Mouse (Mus musculus) c-Kit-positive CD71-positive TER-119-negative erythroid progenitor cells, embryonic 14.5 days (primary cell): ENCODE measurements at regions not wholly inside any gene's neighbourhood (a gene's known extent, or its start where the extent isn't known, plus 50 kb on each side); places are given as distances from the start of the nearest gene placed in this dataset.
"Not testable (repeated sequence)": the region's sequence is repeated elsewhere in the genome, so short reads cannot be mapped to it uniquely, and the experiment has no call there.

Experiments
- DNase-seq: peaks from one replicate; pipeline ENCODE4 v3.0.0-alpha.2; 2013; ENCODE audit warnings: low read depth

DNA sequence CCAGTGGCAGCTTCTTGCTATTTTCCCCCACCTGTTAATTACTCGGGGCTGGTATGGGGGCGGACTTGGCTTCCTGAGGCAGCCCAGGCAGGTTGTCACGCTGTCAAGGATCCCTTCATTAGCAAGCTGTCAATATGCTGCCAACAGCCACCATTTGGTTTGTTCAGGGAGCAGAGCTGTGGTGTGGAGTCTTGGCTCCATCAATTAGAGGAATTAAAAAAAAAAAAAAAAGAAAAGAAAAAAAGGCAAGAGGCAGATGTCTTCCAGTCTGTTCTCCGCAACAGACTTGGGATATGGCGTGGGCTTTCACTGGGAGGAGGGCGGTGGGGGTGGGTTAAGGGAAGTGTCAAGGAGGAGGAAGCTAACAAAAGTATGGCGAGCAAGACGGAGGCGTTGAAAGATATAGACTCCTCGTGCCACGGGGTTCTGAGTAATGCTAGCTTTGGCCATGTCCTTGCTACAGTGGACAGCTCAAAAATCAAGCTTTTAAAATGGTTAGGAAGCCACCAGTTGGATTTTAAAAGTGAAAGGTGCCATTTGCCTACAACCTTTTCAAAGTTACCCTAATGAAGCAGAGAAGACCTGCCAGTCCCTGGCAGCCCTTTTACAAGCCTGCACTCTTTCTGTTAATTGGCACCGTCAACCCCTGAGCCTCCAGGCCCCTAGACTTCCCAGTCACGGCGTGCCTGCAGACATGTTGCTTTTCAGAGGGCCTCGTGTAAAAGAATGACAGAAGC, 530.7 kb downstream of the Pdcd6ip start:
- DNase-seq = no peak

- DNase-seq = no peak
These were observed 536.2 kb downstream of the Pdcd6ip start for GRCm38 (mm10) chr9:113171767-113172405.

- DNase-seq = no peak
These were observed 544.9 kb downstream of the Pdcd6ip start for GRCm38 (mm10) chr9:113162897-113163874.

GRCm38 (mm10) chr9:113160011-113160410, 548.0 kb downstream of the Pdcd6ip start:
- DNase-seq = no peak

GRCm38 (mm10) chr9:113158080-113158479, 550.0 kb downstream of the Pdcd6ip start:
- DNase-seq = no peak

DNA sequence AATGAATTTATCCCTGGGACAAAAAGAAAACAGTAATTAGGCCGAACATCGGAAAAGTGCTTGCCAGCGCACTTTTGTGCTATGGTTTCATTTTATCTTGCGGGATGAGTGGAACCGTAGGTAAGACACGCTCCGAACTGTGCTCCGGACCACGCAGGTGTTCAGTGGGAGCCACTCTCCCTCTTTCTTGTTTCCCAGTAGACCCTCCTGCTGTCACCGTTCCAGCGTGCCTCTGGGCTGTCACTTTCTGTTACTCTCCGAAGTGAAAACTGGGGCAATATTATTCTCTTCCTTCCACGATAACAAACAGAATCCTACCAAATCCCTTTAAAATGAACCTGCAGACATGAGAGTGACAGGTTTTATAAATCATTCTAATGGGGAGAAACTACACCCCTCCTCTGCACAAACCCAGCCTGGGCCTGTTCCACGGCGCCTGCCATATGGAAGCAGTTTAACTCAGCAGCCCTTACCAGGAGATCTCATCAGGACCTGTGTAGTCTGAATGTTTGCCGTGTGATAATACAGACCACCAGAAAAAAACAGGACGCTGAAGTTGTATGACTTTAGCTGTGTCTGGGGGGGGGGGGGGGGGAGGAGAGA, 550.5 kb downstream of the Pdcd6ip start:
- DNase-seq = no peak

- DNase-seq = no peak
These were observed 551.4 kb downstream of the Pdcd6ip start for GRCm38 (mm10) chr9:113156707-113157106.

- no peak for DNase-seq
These were observed 559.0 kb downstream of the Pdcd6ip start for GRCm38 (mm10) chr9:113149084-113149483.

- DNase-seq = no peak
These were observed 561.5 kb downstream of the Pdcd6ip start for GRCm38 (mm10) chr9:113146571-113146970.

GRCm38 (mm10) chr9:113145036-113145435, 563.0 kb downstream of the Pdcd6ip start:
- DNase-seq = no peak

- no peak for DNase-seq
These were observed 573.4 kb downstream of the Pdcd6ip start for GRCm38 (mm10) chr9:113134611-113135010.

GRCm38 (mm10) chr9:113123004-113123692, 584.9 kb downstream of the Pdcd6ip start:
- DNase-seq = no peak

DNA sequence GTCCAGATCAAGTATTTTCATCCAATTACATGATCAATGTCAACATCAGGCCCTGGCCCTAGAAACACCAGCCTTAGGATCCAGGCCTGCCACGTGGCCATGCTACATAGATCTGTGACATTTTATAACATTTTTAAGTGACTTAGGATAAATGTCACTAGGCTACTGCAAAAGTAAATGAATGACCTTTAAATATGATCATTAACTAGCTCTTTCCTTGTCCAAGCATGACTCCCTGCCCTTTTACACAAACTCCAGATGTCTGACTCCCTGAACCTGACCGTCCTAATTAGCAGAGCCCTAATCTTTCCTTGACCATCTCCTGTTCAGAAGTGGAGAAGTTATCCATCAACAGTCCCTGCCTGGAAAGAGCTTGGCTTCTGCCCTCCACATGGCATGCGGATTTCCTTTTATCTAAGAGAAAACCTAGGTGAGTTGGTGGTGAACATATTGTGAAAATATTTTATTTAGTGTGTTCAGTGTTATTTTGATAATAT, 585.8 kb downstream of the Pdcd6ip start:
- DNase-seq = no peak

GRCm38 (mm10) chr9:113120385-113120784, 587.7 kb downstream of the Pdcd6ip start:
- no peak for DNase-seq

GRCm38 (mm10) chr9:113119721-113120120, 588.3 kb downstream of the Pdcd6ip start:
- no peak for DNase-seq

- DNase-seq = no peak
These were observed 592.5 kb downstream of the Pdcd6ip start for GRCm38 (mm10) chr9:113115576-113115975.

- DNase-seq = no peak
These were observed 595.3 kb downstream of the Pdcd6ip start for GRCm38 (mm10) chr9:113112753-113113152.

- DNase-seq = no peak
These were observed 606.3 kb downstream of the Pdcd6ip start for GRCm38 (mm10) chr9:113101733-113102132.

DNA sequence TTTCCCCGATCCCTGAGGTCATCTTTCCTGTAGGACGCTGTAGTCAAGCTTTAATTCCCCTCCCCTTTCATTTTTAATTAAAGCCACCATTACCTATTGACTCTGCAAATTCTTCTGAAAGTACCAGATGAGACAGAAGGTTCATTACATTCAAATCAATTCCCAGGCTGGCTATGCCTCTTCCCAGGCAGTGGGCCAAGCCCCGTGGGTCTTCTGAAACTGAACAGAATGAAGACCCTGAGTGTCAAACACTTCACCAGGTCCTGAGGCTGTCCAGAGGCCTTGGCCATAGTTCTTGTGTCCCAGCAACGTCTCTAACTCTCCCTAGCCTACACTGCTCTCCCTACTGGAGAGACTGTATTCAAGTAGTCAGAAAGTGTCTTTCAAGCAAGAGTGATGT, 607.4 kb downstream of the Pdcd6ip start:
- DNase-seq = no peak

DNA sequence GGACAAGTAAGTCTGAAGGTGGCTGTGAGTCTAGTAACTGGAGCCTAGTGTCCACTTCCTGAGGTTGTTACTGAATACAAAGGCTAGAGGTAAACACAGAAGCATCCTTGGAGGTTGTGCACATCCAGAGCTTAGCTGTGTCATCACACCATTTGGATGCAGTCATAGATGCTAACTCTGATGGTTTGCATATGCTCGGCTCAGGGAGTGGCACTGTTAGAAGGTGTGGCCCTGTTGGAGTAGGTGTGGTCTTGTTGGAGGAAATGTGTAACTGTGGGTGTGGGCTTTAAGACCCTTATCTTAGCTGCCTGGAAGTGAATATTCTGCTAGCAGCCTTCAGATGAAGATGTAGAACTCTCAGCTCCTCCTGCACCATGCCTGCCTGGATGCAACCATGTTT, 612.6 kb downstream of the Pdcd6ip start:
- DNase-seq = not testable (repeated sequence)

- no peak for DNase-seq
These were observed 614.1 kb downstream of the Pdcd6ip start for GRCm38 (mm10) chr9:113093863-113094390.
